Mouse (Mus musculus) brain, adult 10 weeks (tissue): ENCODE measurements around the gene Arpc5. TPM values are rescaled to one million over a fixed set of nuclear protein-coding genes. Genes with fewer than 3 reads are reported as not detected.

Experiments
- polyA plus RNA-seq: library from polyadenylated mRNA; stranded (reverse); fragments of 350-450 nt; fragmentation: Illumina TruSeq; extraction: RNeasy Lipid Tissue Mini Kit (QIAGEN cat#74804); gene quantifications from one replicate; pipeline ENCODE4 v1.2.3, GENCODE M21; 2015; ENCODE audit warnings: low read depth, low replicate concordance

The Arpc5 gene
- 130 TPM for polyA plus RNA-seq

GRCm38 (mm10) chr1:152766032-152766772, at the start of gene Arpc5, which contains the start of gene Rgl1:
Gene Arpc5, plus strand, starts transcription at chr1:152766542.
Gene Rgl1, minus strand, starts transcription at chr1:152766351.

DNA sequence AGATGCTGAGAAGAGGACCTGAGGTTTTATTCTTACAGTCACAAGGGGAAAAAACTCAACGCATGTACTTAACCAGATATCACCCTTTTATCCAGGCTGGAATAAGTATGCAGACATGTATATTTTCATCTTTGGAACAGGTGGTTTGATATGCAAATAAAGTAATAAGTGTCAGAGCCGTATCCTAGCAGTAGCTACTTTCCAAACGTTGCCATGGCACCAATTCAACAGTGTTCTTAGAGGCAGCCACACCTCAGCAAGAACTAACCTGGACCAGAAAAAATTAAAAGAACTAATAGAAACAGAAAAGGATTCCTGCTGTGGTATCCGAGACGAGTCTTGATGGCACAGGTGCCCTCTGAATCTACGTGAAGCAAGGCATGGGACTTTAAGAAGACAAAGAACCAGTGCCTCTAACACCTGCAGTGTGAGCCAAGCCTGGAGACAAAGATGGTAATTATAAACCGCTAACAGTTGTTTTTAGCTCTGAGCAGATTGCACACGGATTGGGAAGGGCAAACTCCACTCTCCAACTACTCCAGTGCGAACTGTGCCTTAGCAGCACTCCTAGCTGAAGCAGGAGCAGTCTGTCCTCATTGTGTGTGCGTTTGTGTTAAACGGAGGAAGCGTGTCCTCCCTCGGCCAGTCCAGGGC, 15.9 kb upstream of the Arpc5 start, which contains the start of gene Apobec4:
TSS of gene Apobec4 (plus strand) at position 240 of the 654 bp plus-strand sequence.

DNA sequence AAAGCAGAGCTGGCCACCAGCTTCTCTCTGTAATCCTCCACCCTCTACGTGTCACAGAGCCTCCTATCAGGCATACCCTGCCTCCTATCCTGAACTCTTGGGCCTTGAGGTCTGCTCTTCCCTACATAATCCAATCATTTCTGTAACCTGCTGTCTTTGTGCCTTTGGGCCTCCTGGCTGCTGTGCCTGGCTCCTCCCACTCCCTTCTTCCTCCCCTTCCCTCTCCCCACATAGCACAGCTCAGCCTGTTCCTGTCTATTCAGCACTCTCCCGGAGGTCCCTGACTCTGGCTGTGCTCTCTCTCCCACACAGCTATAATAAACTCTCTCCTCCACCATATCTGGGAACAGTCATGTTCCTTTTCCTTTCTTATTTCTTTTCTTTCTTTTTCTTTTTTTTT, 33.6 kb downstream of the Arpc5 start, which contains the start of gene Ncf2:
TSS of gene Ncf2 (plus strand) at position 298 of the 400 bp plus-strand sequence.

Other genes with a start within 250 kb of the Arpc5 start
- gene Apobec4, start 16.0 kb upstream of the Arpc5 start, polyA plus RNA-seq, result not detected
- 54.8 TPM for gene Rgl1, start 191 bp upstream of the Arpc5 start, polyA plus RNA-seq
- gene Ncf2, start 33.7 kb downstream of the Arpc5 start, polyA plus RNA-seq, result 4.6 TPM
- gene Smg7, start 136.1 kb downstream of the Arpc5 start, polyA plus RNA-seq, result 48.0 TPM
- 81.5 TPM for gene Nmnat2, start 188.5 kb downstream of the Arpc5 start, polyA plus RNA-seq